Mouse (Mus musculus): ENCODE data around the gene Gjb2. TPM values are rescaled to one million over a fixed set of nuclear protein-coding genes. Genes with fewer than 3 reads are reported as not detected.
A peak's percentile ranks its signal among the peaks of the same experiment; 100 is the strongest.
"Not testable (repeated sequence)": the region's sequence is repeated elsewhere in the genome, so short reads cannot be mapped to it uniquely, and the experiment has no call there.

The Gjb2 gene
- polyA plus RNA-seq, 1 experiment from 2014 or later: 37.5 TPM

DNA sequence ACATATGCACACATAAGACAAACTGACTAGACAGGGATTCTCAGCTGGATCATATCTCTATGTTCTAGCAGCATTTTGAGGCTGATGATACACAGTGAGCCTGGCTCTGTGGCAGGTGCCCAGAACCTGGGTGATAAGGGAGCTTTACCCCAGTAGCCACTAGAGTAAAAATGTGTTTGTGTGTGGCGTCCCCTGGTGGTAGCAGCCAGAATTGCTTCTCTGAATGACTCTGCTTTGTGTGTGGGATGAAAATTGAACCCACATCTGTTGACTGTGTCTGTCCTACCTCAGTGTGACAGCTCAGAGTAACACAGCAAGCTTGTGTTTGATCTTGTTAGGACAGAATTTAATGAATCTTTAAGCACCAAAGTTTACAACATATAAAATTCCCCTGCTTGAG lies 44.5 kb downstream of the Gjb2 start:
- H3K9ac ChIP-seq; H3K4me2 ChIP-seq (replicated peaks); H3K27ac ChIP-seq; H3K4me1 ChIP-seq; H3K9me3 ChIP-seq; H3K4me3 ChIP-seq; ATAC-seq (ENCODE audit: insufficient number of reproducible peaks, insufficient read depth, low FRiP score, low TSS enrichment); H3K36me3 ChIP-seq: not testable (repeated sequence)
- H3K27me3 ChIP-seq: peaks cover 41% of the 10 kb centered on the region
- 0% methylated on average over 1 of the region's 1 CpGs for WGBS

DNA sequence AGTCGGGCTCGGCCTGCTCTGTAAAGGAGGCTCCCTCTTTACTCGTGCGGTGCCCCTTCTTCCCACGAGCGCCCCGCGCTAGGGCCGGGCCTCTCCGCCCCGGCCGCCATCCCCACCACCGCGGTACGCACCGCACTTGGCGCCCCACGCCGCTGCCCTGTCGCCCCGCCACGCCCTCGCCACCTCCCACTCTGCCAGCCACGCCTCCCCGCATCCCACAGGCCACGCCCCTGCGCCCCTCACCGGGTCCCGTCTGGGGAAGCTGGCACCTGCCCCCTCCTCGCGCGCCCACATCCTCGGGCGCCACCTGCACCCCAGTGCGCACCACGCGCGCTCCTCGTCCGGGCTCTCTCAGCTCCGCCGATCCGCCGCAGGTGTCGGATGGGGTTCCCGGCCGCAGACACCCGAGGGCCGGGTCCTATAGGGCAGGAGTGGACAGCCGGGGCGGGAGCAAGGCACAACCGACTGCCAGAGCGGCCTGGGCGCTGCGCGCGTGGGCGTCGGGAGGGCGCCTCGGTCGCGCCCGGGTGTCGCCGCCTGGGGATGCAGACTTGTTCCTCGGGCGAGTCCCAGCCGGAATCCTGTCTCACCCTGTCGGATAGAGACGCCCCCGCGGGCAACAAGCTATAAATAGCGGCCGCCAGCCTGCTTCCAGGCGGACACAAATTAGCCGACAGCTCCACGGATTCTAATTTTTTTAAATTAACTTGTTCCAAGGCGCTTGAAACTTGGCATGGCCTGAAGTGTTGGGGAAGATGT lies 46.8 kb downstream of the Gjb2 start, which contains the start of gene Gja3:
Gene Gja3, minus strand, starts transcription at position 538 of the 759 bp plus-strand sequence.
- peak; percentile 69; the same call in 1 of the 2 replicates for ATAC-seq (ENCODE audit: insufficient number of reproducible peaks, insufficient read depth, low FRiP score, low TSS enrichment)
- Histone ChIP-seq H3K36me3 (no peaks in the 10 kb centered on the region), H3K4me1 (peaks cover 7% of the 10 kb centered on the region; the same call in 1 of the 2 replicates), H3K4me3 (peak within 1 kb of the TSS; percentile 52), H3K4me2 (replicated peaks) (peak within 1 kb of the TSS; percentile 95), H3K9me3 (no peaks in the 10 kb centered on the region), H3K9ac (peak within 1 kb of the TSS; percentile 29; the same call in 1 of the 2 replicates), H3K27me3 (peaks cover 46% of the 10 kb centered on the region), H3K27ac (no peak within 1 kb of the TSS)
- under 1% methylated on average over 73 of the region's 79 CpGs for WGBS

DNA sequence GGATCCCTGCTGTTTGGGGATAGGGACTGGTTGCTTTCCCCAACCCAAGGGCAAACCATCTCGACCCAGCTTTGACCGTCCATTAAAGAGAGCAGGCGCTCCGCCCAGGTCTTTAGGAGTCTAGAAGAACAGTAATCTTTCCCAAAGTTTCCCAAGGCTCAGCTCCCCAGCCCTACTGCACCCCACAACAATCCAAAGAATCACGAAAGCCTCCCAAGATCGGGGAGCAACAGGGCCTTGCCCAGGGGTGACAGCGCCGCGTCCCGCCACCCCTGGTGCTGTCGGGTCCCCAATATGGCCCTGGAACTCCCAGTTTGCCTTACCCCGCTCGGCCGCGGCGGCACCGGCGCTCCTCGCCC lies 47.3 kb downstream of the Gjb2 start:
- H3K4me2 ChIP-seq (replicated peaks): peak overlapping the region; percentile 95
- no peaks in the 10 kb centered on the region for H3K36me3 ChIP-seq
- peaks cover 7% of the 10 kb centered on the region; the same call in 1 of the 2 replicates for H3K4me1 ChIP-seq
- H3K9me3 ChIP-seq: no peaks in the 10 kb centered on the region
- 4% methylated on average over 18 of the region's 19 CpGs for WGBS
- peak overlapping the region; percentile 52 for H3K4me3 ChIP-seq
- 0 out of 2 replicates have a peak overlapping the region, but pooled peaks have one; percentile 29 for H3K9ac ChIP-seq
- ATAC-seq (ENCODE audit: insufficient number of reproducible peaks, insufficient read depth, low FRiP score, low TSS enrichment): no peak
- H3K27me3 ChIP-seq: peaks cover 46% of the 10 kb centered on the region
- no peak overlapping the region for H3K27ac ChIP-seq

DNA sequence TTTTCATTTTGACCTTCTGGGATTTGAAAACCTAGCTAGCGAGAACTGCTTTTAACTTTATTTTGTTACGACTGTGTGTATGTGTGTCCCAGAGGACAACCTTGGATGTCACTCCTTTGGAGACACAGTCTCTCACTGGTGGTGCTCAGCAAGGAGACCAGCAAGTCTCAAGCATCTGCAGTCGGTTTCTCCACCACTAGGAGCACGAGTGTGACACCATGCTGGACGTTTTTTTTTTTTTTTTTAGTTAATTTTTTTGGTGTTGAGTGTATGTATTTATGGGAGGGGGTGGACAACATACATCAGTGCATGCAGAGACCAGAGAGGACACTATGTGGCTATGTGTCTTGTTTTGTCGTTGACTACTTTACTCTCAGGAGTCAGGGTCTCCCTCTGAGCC lies 51.8 kb downstream of the Gjb2 start:
- Histone ChIP-seq H3K9me3 (no peaks in the 10 kb centered on the region), H3K4me1 (peaks cover 3% of the 10 kb centered on the region; the same call in 1 of the 2 replicates), H3K27ac (no peak overlapping the region), H3K4me2 (replicated peaks) (no peak overlapping the region), H3K36me3 (no peaks in the 10 kb centered on the region), H3K27me3 (peaks cover 30% of the 10 kb centered on the region), H3K4me3 (no peak overlapping the region), H3K9ac (no peak overlapping the region)
- 65% methylated on average over 6 of the region's 6 CpGs for WGBS
- no peak for ATAC-seq (ENCODE audit: insufficient number of reproducible peaks, insufficient read depth, low FRiP score, low TSS enrichment)

Other genes with a start within 250 kb of the Gjb2 start
- 68.5 and 69.8 TPM in 2 replicates for gene Zmym2, start 218.0 kb downstream of the Gjb2 start, polyA plus RNA-seq (2016; fragmentation: Nextera tagmentation; extraction: Ambion mirVana)
- 2.1 and 4.1 TPM in 2 replicates for gene Gja3, start 46.6 kb downstream of the Gjb2 start, polyA plus RNA-seq (2016; fragmentation: Nextera tagmentation; extraction: Ambion mirVana)
- gene Gm4491, start 11.2 kb upstream of the Gjb2 start, polyA plus RNA-seq (2016; fragmentation: Nextera tagmentation; extraction: Ambion mirVana): not detected in 2 replicates
- gene Gjb6, start 28.9 kb upstream of the Gjb2 start, polyA plus RNA-seq (2016; fragmentation: Nextera tagmentation; extraction: Ambion mirVana): 11.8 and 15.2 TPM in 2 replicates